Mouse (Mus musculus): ENCODE results near the gene Lhfpl3. TPM values are rescaled to one million over a fixed set of nuclear protein-coding genes. Genes with fewer than 3 reads are reported as not detected.

The Lhfpl3 gene
- polyA plus RNA-seq, 1 experiment from 2014 or later, result 1.1 TPM

DNA sequence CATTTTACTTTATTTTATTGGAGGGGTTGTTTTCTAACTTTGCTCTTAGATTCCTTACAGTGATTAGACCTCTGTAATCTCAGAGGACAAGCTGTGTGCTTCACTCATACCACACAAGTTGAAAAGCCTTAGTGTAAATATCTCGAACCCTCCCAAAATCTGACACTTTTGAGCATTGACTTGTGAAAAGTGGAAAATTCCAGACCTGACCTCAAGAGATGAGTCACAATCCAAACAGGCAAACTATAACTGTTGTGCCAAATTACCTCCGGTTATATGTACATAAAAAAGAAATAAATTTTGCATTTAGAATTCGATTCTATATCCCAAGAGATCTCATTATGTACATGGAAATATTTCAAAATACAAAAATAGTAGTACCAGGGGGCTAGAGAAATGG, 468.8 kb downstream of the Lhfpl3 start:
- no peaks in the 10 kb centered on the region for H3K27me3 ChIP-seq (ENCODE audit: control insufficient read depth, insufficient read depth, low read length)
- no peak overlapping the region for H3K4me2 ChIP-seq (replicated peaks; ENCODE audit: low read depth, low read length)
- no peak for DNase-seq (ENCODE audit: low spot score)
- no peak overlapping the region for H3K27ac ChIP-seq (ENCODE audit: low read depth, low read length)
- no peaks in the 10 kb centered on the region for H3K4me1 ChIP-seq (replicated peaks; ENCODE audit: control insufficient read depth, insufficient read depth, low read length)
- no peak overlapping the region for H3K4me3 ChIP-seq (ENCODE audit: low read depth, low read length)
- no peak for ATAC-seq (ENCODE audit: low FRiP score)
- H3K9ac ChIP-seq (ENCODE audit: low read depth, low read length), result no peak overlapping the region
- WGBS, result 85% methylated on average over 3 of the region's 3 CpGs
- H3K9me3 ChIP-seq (ENCODE audit: control insufficient read depth, low read length), result no peaks in the 10 kb centered on the region
- no peaks in the 10 kb centered on the region for H3K36me3 ChIP-seq (ENCODE audit: control insufficient read depth, insufficient read depth, low read length)

DNA sequence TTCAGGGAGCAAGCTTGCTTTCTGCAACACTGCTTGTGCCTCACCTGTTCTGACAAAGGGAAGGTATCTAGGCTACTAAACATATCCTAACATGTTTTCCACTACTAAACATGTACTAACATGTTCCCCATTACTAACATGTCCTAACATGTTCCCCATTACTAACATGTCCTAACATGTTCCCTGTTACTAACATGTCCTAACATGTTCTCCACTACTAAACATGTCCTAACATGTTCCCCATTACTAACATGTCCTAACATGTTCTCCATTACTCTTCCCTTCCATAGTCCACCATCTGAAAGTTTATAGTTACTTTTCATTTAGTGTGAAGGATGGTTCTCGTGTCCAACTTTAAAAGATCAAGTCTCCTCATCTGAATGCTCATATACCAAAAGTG, 473.8 kb downstream of the Lhfpl3 start:
- Histone ChIP-seq H3K9me3 (ENCODE audit: control insufficient read depth, low read length) (no peaks in the 10 kb centered on the region), H3K4me2 (replicated peaks; ENCODE audit: low read depth, low read length) (no peak overlapping the region), H3K36me3 (ENCODE audit: control insufficient read depth, insufficient read depth, low read length) (no peaks in the 10 kb centered on the region), H3K9ac (ENCODE audit: low read depth, low read length) (no peak overlapping the region), H3K27ac (ENCODE audit: low read depth, low read length) (no peak overlapping the region), H3K4me3 (ENCODE audit: low read depth, low read length) (no peak overlapping the region), H3K4me1 (replicated peaks; ENCODE audit: control insufficient read depth, insufficient read depth, low read length) (no peaks in the 10 kb centered on the region), H3K27me3 (ENCODE audit: control insufficient read depth, insufficient read depth, low read length) (no peaks in the 10 kb centered on the region)
- ATAC-seq (ENCODE audit: low FRiP score) (no peak), DNase-seq (ENCODE audit: low spot score) (no peak)
- 88% methylated on average over 1 of the region's 1 CpGs for WGBS

DNA sequence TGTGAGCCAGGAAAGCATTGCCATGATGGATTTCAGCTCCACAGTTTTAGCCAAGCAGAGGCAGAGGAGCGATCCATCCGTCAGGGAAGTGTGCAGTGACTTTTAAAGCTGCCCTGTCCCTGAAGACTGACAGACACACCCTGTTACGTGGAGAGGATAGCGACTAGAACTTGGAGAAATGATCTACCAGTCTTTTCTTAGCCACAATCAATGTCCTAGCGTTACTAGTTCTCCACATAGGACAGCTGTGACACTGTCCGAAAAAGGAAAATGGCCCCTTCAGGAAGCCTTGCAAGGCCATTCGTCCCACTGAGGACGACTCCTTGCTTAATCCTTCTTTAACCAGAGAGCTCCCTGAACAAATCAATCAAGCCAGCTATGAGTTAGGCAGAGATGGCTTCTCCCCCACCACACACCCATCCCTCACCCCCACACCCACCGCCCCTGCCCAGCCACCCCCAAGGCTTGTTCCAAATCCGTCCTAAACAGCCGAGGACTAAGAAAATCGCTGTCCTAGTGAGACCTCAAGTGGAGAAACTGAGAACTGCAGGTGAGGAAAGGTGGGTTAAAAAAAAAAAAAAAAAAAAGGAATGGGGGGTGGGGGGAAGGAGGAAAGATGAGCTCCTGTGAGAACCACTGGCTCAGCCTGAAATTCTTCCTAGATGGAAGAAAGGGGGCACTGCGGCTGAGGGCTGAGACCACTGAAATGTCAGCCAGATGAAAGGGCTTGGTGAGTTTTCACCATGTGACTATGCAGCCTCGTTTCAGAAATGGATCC, 479.1 kb downstream of the Lhfpl3 start:
- Histone ChIP-seq H3K4me2 (replicated peaks; ENCODE audit: low read depth, low read length) (peak overlapping the region; percentile 49), H3K9me3 (ENCODE audit: control insufficient read depth, low read length) (no peaks in the 10 kb centered on the region), H3K36me3 (ENCODE audit: control insufficient read depth, insufficient read depth, low read length) (no peaks in the 10 kb centered on the region), H3K4me3 (ENCODE audit: low read depth, low read length) (peak overlapping the region; percentile 22; the same call in 1 of the 2 replicates), H3K4me1 (replicated peaks; ENCODE audit: control insufficient read depth, insufficient read depth, low read length) (no peaks in the 10 kb centered on the region), H3K27me3 (ENCODE audit: control insufficient read depth, insufficient read depth, low read length) (no peaks in the 10 kb centered on the region), H3K9ac (ENCODE audit: low read depth, low read length) (peak overlapping the region; percentile 52), H3K27ac (ENCODE audit: low read depth, low read length) (no peak overlapping the region)
- ATAC-seq (ENCODE audit: low FRiP score), result peak; percentile 90
- DNase-seq (ENCODE audit: low spot score), result peak; percentile 81
- WGBS, result 25% methylated on average over 14 of the region's 14 CpGs

DNA sequence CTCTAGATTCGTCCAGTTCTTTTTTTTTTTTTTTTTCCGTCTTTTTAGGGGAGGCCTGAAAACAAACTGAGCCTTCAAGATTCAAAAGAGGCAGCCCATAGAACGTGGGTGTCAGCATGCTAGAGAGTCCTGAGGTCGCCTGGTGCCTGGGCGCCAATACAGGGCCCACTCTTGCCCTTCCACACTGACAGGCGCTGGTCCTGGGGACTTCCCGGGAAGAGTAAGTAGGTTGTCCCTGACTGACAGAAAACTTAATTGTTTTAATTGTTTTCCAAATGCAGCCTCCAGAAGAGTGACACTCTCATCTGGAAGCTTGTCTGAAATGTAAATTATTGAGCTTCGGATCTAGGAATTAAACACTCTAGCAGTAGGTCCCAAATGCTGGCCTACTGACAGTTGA, 479.8 kb downstream of the Lhfpl3 start:
- Histone ChIP-seq H3K27me3 (ENCODE audit: control insufficient read depth, insufficient read depth, low read length) (no peaks in the 10 kb centered on the region), H3K9me3 (ENCODE audit: control insufficient read depth, low read length) (no peaks in the 10 kb centered on the region), H3K4me2 (replicated peaks; ENCODE audit: low read depth, low read length) (no peak overlapping the region), H3K4me3 (ENCODE audit: low read depth, low read length) (no peak overlapping the region), H3K9ac (ENCODE audit: low read depth, low read length) (no peak overlapping the region), H3K4me1 (replicated peaks; ENCODE audit: control insufficient read depth, insufficient read depth, low read length) (no peaks in the 10 kb centered on the region), H3K27ac (ENCODE audit: low read depth, low read length) (no peak overlapping the region), H3K36me3 (ENCODE audit: control insufficient read depth, insufficient read depth, low read length) (no peaks in the 10 kb centered on the region)
- ATAC-seq (ENCODE audit: low FRiP score) (0 out of 2 replicates have a peak, but pooled peaks have one; percentile 55), DNase-seq (ENCODE audit: low spot score) (peak; percentile 2)
- WGBS, result 24% methylated on average over 8 of the region's 8 CpGs

DNA sequence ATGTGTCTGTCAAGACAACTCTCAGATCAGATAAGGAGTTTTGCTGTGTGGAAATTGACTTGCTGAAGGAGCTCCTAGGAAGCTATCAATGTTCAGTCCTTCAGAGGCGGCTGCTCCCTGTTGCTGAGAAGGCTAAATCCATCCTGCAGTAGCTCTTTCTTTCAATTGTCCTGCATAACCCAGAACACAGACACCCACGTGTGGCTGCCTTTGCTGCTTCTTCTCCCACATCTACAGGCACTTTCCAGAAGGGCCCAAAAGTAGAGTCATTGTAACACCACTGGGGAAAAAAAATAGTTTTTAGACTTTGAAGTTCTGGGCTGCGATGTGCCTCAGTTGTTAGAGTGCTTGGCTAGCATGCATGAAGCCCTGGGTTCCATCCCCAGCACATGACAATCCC, 480.9 kb downstream of the Lhfpl3 start:
- Histone ChIP-seq H3K4me3 (ENCODE audit: low read depth, low read length) (no peak overlapping the region), H3K36me3 (ENCODE audit: control insufficient read depth, insufficient read depth, low read length) (no peaks in the 10 kb centered on the region), H3K9me3 (ENCODE audit: control insufficient read depth, low read length) (no peaks in the 10 kb centered on the region), H3K27me3 (ENCODE audit: control insufficient read depth, insufficient read depth, low read length) (no peaks in the 10 kb centered on the region), H3K4me1 (replicated peaks; ENCODE audit: control insufficient read depth, insufficient read depth, low read length) (no peaks in the 10 kb centered on the region), H3K9ac (ENCODE audit: low read depth, low read length) (no peak overlapping the region), H3K27ac (ENCODE audit: low read depth, low read length) (no peak overlapping the region), H3K4me2 (replicated peaks; ENCODE audit: low read depth, low read length) (no peak overlapping the region)
- ATAC-seq (ENCODE audit: low FRiP score), result no peak
- WGBS, result 76% methylated on average over 3 of the region's 3 CpGs
- DNase-seq (ENCODE audit: low spot score), result no peak

DNA sequence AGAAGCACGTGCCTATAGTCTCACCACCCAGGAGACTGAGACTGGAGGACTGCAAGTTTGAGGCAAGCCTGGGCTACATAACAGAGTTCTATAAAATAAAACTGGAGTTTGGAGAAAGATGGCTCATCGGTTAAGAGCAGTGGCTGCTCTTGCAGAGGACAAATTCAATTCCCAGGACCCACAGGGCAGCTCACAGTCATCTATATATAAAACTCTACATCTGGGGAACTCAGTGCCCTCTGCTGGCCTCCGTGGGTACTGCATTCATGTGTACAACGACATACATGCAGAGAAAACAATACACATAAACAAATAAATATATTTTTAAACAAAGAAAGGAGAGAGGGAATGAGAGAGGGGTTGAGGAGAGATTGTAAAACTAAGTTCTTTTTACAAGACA, 501.1 kb downstream of the Lhfpl3 start:
- Histone ChIP-seq H3K9ac (ENCODE audit: low read depth, low read length) (no peak overlapping the region), H3K27me3 (ENCODE audit: control insufficient read depth, insufficient read depth, low read length) (no peaks in the 10 kb centered on the region), H3K27ac (ENCODE audit: low read depth, low read length) (no peak overlapping the region), H3K4me1 (replicated peaks; ENCODE audit: control insufficient read depth, insufficient read depth, low read length) (no peaks in the 10 kb centered on the region), H3K4me2 (replicated peaks; ENCODE audit: low read depth, low read length) (no peak overlapping the region), H3K36me3 (ENCODE audit: control insufficient read depth, insufficient read depth, low read length) (no peaks in the 10 kb centered on the region), H3K9me3 (ENCODE audit: control insufficient read depth, low read length) (no peaks in the 10 kb centered on the region), H3K4me3 (ENCODE audit: low read depth, low read length) (no peak overlapping the region)
- DNase-seq (ENCODE audit: low spot score) (peak; percentile 71), ATAC-seq (ENCODE audit: low FRiP score) (no peak)
- WGBS, result 45% methylated on average over 4 of the region's 4 CpGs

DNA sequence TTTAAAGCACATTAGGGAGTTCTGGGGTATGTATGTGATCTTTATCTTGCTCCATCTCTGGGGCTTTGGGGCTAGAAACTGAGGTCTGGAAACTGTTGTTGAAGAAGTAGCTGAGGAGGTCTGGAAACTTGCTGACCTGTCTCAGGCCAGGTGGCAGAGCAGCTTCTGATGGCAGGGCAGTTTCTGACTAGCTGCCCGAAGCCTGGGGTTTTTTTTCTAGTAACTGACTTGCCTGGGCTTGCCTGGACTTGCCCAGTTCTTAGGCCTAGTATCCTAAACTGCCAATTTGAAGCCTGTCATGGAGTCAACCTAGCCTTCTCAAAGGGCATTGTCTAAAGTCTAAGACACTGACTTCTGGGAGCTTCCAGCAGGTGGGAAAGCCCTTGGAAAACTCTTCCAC, 501.9 kb downstream of the Lhfpl3 start:
- DNase-seq (ENCODE audit: low spot score), result no peak
- Histone ChIP-seq H3K36me3 (ENCODE audit: control insufficient read depth, insufficient read depth, low read length) (no peaks in the 10 kb centered on the region), H3K9me3 (ENCODE audit: control insufficient read depth, low read length) (no peaks in the 10 kb centered on the region), H3K4me3 (ENCODE audit: low read depth, low read length) (no peak overlapping the region), H3K27ac (ENCODE audit: low read depth, low read length) (no peak overlapping the region), H3K4me1 (replicated peaks; ENCODE audit: control insufficient read depth, insufficient read depth, low read length) (no peaks in the 10 kb centered on the region), H3K9ac (ENCODE audit: low read depth, low read length) (no peak overlapping the region), H3K4me2 (replicated peaks; ENCODE audit: low read depth, low read length) (no peak overlapping the region), H3K27me3 (ENCODE audit: control insufficient read depth, insufficient read depth, low read length) (no peaks in the 10 kb centered on the region)
- 79% methylated on average over 1 of the region's 1 CpGs for WGBS
- ATAC-seq (ENCODE audit: low FRiP score), result no peak

DNA sequence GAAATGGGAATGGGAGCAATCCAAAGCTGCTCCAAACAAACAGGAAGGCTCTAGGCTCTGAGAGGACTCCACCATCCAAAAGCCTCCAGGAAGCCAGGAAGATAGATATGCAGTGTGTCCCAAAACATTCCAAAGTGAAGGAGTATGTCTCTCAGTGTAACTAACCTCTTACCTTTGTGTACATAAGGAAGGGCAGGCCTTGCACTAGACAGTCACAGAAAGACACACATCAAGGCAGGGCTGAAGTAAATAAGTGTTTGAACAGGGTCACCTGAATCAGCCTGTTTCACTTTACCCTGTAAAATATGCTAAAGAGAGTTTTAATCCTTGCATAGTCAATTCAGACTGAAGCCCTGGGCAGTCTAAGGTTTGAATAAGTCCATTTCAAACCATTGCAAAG, 502.4 kb downstream of the Lhfpl3 start:
- ATAC-seq (ENCODE audit: low FRiP score), result no peak
- no peaks in the 10 kb centered on the region for H3K36me3 ChIP-seq (ENCODE audit: control insufficient read depth, insufficient read depth, low read length)
- H3K4me1 ChIP-seq (replicated peaks; ENCODE audit: control insufficient read depth, insufficient read depth, low read length), result no peaks in the 10 kb centered on the region
- H3K4me2 ChIP-seq (replicated peaks; ENCODE audit: low read depth, low read length), result no peak overlapping the region
- H3K27ac ChIP-seq (ENCODE audit: low read depth, low read length), result no peak overlapping the region
- no peaks in the 10 kb centered on the region for H3K9me3 ChIP-seq (ENCODE audit: control insufficient read depth, low read length)
- H3K9ac ChIP-seq (ENCODE audit: low read depth, low read length), result no peak overlapping the region
- DNase-seq (ENCODE audit: low spot score), result no peak
- no peaks in the 10 kb centered on the region for H3K27me3 ChIP-seq (ENCODE audit: control insufficient read depth, insufficient read depth, low read length)
- no peak overlapping the region for H3K4me3 ChIP-seq (ENCODE audit: low read depth, low read length)
